Mouse (Mus musculus) thymus, adult 2 months (tissue): ENCODE measurements around the gene Mettl7a3.
"Not testable (repeated sequence)": the region's sequence is repeated elsewhere in the genome, so short reads cannot be mapped to it uniquely, and the experiment has no call there.

Source experiments
- CTCF ChIP-seq: fragments of 200-500 bp; IDR thresholded peaks from 2 replicates; pipeline ENCODE4 v1.5.1; 2012; ENCODE audit warnings: mild to moderate bottlenecking, control low read depth, low read length, moderate library complexity, borderline replicate concordance; ENCODE audit not compliant: control insufficient read depth, poor library complexity, insufficient read depth; ENCODE audit errors: extremely low read depth
- POLR2A ChIP-seq: fragments of 200-500 bp; IDR thresholded peaks from 2 replicates; pipeline ENCODE4 v1.6.1; 2012; ENCODE audit warnings: mild to moderate bottlenecking, low read length, control low read depth, moderate library complexity; ENCODE audit not compliant: control insufficient read depth, poor library complexity, insufficient read depth; ENCODE audit errors: extremely low read depth

DNA sequence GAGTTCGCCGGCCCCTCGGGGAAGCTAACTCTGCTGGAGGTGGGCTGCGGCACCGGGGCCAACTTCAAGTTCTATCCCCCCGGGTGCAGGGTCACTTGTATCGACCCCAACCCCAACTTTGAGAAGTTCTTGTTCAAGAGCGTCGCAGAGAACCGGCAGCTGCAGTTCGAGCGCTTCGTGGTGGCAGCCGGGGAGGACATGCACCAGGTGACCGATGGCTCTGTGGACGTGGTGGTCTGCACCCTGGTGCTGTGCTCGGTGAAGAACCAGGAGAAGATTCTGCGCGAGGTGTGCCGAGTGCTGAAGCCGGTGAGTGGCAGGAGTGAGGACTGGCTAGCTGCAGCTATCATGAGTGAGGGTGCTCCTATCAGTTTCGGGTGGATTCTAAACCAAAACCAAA is 18.7 kb downstream of the Mettl7a3 start:
- not testable (repeated sequence) for TF ChIP-seq CTCF, POLR2A
